Mouse (Mus musculus): Measurements from ENCODE around the gene Chst15. TPM values are rescaled to one million over a fixed set of nuclear protein-coding genes. Genes with fewer than 3 reads are reported as not detected.
A peak's percentile ranks its signal among the peaks of the same experiment; 100 is the strongest.

The Chst15 gene
- total RNA-seq, 2 experiments from 2014 or later = 43.0 to 44.6 TPM

DNA sequence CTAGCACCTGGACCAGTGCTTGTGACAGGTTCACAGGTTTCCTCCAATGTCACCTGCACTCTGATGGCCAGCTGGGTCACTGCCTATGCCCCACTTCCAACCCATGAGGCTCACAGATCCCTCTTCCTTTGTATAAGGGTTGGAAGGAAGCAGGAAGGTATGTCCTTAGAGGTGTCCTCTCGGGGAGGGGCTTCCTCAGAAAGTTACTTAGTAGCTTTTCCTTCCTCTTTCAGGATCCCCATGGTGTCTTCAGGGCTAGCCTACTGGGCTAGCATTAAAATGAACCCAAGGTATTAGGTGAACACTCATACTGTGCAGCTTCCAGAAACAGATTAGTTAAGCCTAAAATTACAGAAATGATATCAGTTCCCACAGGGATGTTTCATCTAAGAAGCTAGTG, 16.1 kb upstream of the Chst15 start:
- DNase-seq (ENCODE audit: extremely low spot score in 1 of 2, low spot score in 2 of 2) = no peak
- Histone ChIP-seq H3K27ac (no peak overlapping the region), H3K4me3 (no peak overlapping the region)
- intact Hi-C loops (cut with DNase I) = loop anchor here (2.0 kb wide), 1 partner anchor 14 kb away; no protein-coding TSS in a partner anchor
- no peak for TF ChIP-seq CTCF (IDR thresholded peaks at IDR 0.05)

DNA sequence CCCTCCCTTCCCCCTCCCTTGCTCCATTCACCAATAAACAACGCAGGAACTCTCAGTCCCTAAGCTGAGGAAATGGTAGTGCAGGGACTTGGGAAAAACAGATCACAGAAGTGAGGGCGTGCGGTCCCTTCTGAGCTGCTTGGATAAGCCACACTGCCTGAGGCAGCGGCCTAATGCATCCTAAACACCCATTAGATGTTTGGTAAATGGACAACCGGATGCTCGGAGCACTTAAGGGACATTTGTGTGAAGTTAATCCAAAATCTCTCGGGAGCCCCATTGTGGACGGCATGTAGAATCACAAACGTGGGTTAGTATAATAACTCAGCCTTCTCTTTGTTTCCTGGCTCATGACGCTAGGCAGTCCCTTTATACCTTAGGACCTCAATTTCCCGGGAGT, 15.1 kb upstream of the Chst15 start:
- no peak; the same call in 1 of the 2 replicates for TF ChIP-seq CTCF (IDR thresholded peaks at IDR 0.05)
- Histone ChIP-seq H3K27ac (no peak overlapping the region), H3K4me3 (no peak overlapping the region)
- intact Hi-C loops (cut with DNase I) = loop anchor here (2.0 kb wide), 1 partner anchor 13 kb away; no protein-coding TSS in a partner anchor
- DNase-seq (ENCODE audit: extremely low spot score in 1 of 2, low spot score in 2 of 2) = no peak

DNA sequence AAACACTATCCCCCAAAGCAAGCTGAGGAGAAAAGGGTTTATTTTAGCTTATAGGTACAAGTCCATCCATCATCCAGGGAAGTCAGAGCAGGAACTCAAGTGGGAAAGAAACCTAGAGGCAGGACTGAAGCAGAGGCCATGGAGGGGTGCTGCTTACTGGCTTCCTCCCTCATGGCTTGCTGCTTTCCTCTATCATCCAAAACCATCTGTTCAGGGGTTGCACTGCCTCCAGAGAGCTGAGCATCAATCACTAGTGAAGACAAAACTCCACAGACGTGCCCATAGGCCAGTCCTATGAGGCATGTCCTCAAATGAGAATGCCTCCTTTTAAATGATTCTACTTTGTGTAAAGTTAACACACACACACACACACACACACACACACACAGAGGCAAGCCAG, 13.2 kb upstream of the Chst15 start:
- no peak for TF ChIP-seq CTCF (IDR thresholded peaks at IDR 0.05)
- Histone ChIP-seq H3K4me3 (no peak overlapping the region), H3K27ac (no peak overlapping the region)
- DNase-seq (ENCODE audit: extremely low spot score in 1 of 2, low spot score in 2 of 2) = no peak
- intact Hi-C loops (cut with DNase I) = no loop called here

DNA sequence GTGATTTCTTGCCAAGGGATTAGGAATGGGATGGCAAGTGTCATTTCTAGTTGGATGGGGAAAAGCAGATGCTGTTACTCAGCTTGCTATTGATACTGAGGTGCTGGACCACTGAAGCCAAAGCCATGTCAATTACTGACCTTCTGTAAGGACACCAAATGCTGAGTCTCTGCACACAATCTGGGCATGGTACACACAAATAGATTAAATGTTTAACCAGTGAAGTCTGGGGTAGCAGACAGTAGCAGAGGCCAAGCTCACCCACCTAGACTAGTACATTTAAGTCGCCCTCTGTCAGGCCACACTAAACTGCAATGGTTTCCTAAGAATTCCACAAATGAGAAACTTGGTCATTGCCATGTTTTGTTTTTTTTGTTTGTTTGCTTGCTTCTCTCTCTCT, 11.6 kb upstream of the Chst15 start:
- TF ChIP-seq CTCF (IDR thresholded peaks at IDR 0.05) = no peak
- no peak overlapping the region for H3K4me3 ChIP-seq
- no peak for DNase-seq (ENCODE audit: extremely low spot score in 1 of 2, low spot score in 2 of 2)
- intact Hi-C loops (cut with DNase I) = no loop called here
- H3K27ac ChIP-seq = no peak overlapping the region

DNA sequence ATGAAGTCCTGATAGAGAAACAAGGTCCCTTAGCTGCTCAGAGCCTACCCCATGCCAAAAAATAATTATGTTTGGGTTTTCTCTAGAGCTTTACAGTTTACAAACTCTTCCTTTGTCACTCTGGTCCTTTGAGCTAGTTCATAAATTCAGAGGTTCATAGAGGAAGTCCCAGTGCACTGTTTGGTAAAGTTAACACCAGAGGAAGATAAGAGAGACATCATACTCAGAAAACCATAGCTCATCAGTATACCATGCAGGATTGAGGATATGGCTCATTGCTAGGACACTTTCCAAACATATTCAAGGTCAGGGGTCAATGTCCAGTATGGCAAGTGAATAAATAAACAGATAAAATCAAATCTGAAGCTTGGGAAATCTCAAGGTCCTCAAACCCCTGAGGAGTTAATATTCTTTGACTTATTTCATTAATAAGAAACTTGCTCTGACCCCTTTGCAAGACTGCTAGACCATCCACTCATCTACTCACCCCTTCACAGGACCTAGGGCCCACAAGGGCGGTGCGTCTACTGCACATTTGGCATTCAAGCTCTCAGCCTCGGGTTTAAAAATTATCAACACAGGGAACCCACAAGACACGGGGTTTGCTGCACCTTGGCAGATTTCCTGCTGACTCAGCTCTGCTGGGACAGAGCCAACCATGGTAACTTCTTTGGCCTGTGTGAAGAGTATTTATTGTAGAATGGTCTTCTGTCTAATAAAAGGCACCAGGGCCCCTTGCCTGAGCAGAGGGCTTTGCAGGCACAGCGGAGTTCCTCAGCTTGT, 8.7 kb upstream of the Chst15 start:
- no peak overlapping the region for H3K27ac ChIP-seq
- intact Hi-C loops (cut with DNase I) = no loop called here
- no peak for DNase-seq (ENCODE audit: extremely low spot score in 1 of 2, low spot score in 2 of 2)
- TF ChIP-seq CTCF (IDR thresholded peaks at IDR 0.05) = no peak
- no peak overlapping the region for H3K4me3 ChIP-seq

DNA sequence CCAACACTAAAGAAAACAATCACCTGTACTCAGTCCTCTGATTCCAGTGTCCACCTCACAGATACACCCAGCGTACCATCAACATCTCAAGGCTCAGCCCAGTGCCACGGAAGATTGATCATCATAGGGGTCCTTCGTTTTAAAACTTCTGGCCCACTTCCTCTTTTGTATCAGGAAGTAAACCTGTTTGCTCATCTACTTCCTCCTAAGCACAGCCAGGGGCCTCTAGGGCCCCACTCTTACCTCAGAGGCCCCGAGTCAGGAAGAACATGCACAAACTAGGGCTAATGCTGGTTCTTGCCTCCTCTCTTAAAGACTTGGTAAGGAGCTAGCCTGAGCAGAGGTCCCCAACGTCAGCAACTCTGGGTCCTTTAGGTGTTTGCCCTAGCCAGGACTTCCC, 6.4 kb upstream of the Chst15 start:
- H3K27ac ChIP-seq = no peak overlapping the region
- DNase-seq (ENCODE audit: extremely low spot score in 1 of 2, low spot score in 2 of 2) = no peak
- no peak overlapping the region for H3K4me3 ChIP-seq
- intact Hi-C loops (cut with DNase I) = no loop called here
- no peak for TF ChIP-seq CTCF (IDR thresholded peaks at IDR 0.05)

DNA sequence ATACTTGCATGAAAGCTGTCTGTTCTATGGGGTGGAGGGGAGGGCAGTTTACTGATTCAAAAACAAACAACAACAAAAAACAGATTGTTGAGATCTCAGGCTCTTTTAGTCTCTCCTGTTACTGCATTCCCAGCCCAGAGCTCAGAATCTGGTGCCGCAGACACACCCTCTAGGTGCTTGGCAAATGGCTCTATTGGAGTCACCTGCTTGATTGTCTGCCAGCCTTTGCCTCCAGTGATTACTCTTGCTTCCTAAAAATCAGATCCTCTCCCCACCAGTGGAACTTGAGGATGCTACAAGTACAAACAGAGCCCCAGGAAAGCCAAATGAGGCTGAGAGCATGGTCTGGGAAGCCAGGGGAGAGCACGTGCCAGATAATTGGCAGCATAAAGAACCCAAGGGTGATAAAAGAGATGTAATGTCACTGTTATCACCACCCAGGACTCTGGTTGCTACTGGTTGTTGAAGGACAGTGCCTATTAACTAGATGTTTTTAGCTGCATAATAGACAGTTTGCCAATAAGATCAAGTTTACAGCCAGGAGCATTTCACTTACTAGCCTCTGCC, 4.4 kb upstream of the Chst15 start:
- no peak for TF ChIP-seq CTCF (IDR thresholded peaks at IDR 0.05)
- no peak for DNase-seq (ENCODE audit: extremely low spot score in 1 of 2, low spot score in 2 of 2)
- Histone ChIP-seq H3K27ac (no peak overlapping the region), H3K4me3 (no peak overlapping the region)
- intact Hi-C loops (cut with DNase I) = no loop called here

DNA sequence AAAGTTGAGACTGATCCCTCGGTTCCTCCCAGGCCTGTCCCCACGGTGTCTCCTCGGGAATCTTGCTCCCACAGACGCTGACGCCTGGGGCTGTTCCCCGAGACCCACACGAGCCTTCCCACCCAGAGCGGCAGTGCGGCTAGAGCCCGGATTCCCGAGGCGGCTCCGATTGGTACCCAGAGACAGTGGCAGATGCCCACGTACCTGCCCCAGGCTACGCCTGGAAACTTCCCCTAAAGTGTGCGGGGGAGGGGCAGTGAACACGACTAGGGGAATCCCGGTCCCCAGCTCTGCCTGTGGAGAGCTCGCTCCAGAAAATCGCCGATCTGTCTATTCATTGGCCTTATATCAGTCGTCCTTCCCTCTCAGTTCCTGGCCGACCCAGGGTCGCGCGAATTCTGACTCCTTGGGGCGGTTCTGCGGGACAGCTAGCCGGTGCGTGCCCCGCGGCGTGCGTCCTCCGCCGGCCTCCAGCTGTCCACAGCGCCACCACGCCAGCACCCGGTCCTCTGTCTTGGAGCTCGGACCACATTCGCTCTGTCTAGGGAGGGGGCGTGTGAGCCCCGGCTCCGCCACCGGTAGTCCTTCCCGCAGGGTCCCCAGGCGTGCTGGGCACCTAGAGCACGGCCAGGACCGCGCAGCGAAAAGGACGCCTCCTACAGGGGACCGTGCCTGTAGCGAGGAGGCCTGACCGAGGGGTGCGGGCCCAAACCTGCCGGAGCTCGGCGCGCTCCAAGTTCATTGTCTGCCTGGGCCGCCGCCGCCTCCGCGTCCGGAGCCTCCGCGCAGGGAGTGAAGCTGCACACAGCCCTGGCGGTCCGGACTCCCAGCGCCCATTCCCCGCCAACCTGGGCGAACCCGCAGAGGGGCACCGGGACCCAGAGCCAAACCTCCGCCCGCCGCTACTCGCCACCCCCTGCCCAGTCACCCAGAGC, 660 bp downstream of the Chst15 start:
- intact Hi-C loops (cut with DNase I) = loop anchor here (2.0 to 5.0 kb wide), 4 partner anchors 64 to 236 kb away; no protein-coding TSS in a partner anchor
- peak; percentile 42 for TF ChIP-seq CTCF (IDR thresholded peaks at IDR 0.05)
- peak overlapping the region; percentile 76 for H3K4me3 ChIP-seq
- DNase-seq (ENCODE audit: extremely low spot score in 1 of 2, low spot score in 2 of 2) = peak; percentile 59 to 62
- H3K27ac ChIP-seq = peak overlapping the region; percentile 95

DNA sequence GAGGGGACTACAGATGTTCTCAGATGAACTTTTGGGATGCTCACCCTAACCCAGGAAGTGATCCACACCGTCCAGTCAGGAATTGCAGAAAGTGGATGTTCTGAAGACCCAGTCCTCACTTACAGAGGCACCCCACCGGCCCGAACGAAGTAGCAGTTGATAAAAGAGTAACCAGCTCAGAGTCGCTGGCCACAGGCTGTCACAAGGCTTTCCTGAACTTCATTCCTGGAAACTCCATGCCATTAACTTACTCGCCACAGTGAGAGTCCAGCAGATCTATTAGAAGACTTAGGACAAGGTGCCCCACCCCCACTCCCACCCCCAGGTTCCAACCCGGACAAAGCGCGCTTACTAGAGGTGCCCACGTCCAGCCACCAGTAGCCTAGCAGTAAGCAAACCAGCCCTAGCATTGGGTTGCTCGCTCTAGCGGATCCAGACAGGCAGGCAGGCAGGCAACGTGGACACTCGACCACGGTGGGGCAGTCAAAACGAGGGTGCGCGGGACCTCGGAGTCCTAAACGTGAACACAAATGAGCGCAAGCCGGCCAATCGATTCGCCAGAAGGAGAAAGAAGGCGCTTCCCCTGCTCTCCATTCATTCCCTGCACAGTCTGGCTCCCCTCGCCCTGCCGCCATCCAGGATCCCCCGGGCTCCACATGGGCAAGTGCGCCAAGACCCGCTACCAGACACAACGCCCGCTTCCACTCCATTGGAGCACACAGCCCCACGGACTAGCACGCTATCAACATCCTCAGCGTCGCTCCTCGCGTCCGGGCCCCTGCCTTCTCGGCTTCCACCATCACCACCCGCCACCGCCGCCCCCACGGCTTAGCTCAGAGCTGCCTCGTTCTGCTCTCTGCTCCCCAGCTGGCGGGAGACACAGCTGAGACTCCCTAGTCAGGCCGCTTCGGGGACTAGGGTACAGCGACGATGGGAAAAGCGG, 1.6 kb downstream of the Chst15 start:
- DNase-seq (ENCODE audit: extremely low spot score in 1 of 2, low spot score in 2 of 2) = peak; percentile 59 to 64
- TF ChIP-seq CTCF (IDR thresholded peaks at IDR 0.05) = peak; percentile 37
- Histone ChIP-seq H3K4me3 (peak overlapping the region; percentile 76), H3K27ac (peak overlapping the region; percentile 95)
- intact Hi-C loops (cut with DNase I) = loop anchor here (1.0 to 5.0 kb wide), 5 partner anchors 63 to 237 kb away; no protein-coding TSS in a partner anchor

DNA sequence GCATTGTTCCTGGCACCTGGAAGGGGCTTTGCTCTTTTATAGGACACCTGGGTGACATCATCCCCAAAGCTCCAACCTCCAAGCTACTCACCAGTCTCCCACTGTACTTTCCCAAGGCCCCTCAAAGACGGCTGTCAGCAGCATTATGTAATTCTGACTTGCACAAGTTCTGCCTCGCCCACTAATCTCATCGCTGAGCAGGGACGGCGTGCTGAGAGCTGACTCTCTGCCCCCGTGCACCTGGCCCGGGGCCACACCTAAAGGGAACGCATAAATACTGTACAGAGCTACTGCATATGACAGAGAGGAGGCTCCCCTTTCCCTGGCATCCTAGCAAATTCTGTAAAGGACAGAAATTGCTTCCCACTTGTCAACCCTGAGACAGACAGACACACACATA, 4.6 kb downstream of the Chst15 start:
- Histone ChIP-seq H3K27ac (peak overlapping the region; percentile 77), H3K4me3 (no peak overlapping the region)
- intact Hi-C loops (cut with DNase I) = no loop called here
- no peak for TF ChIP-seq CTCF (IDR thresholded peaks at IDR 0.05)
- peak; percentile 55 to 66 for DNase-seq (ENCODE audit: extremely low spot score in 1 of 2, low spot score in 2 of 2)
